Mouse (Mus musculus): Measurements from ENCODE around the gene 4930539E08Rik. TPM values are rescaled to one million over a fixed set of nuclear protein-coding genes. Genes with fewer than 3 reads are reported as not detected.

4930539E08Rik gene
- total RNA-seq, 2 experiments from 2014 or later = 9.4 to 11.2 TPM

GRCm38 (mm10) chr17:28926866-28927635 is 11.9 kb upstream of the 4930539E08Rik start:
- TF ChIP-seq CTCF (IDR thresholded peaks at IDR 0.05) = peak; percentile 87
- intact Hi-C loops (cut with DNase I) = loop anchor here (1.0 to 2.0 kb wide), 4 partner anchors 22 to 236 kb away; partner anchors contain the start of gene Mapk14
- peak in 1 of 2 experiments; percentile 50 for DNase-seq (ENCODE audit: extremely low spot score in 1 of 2, low spot score in 2 of 2)
- no peak overlapping the region for H3K27ac ChIP-seq
- H3K4me3 ChIP-seq = no peak overlapping the region

DNA sequence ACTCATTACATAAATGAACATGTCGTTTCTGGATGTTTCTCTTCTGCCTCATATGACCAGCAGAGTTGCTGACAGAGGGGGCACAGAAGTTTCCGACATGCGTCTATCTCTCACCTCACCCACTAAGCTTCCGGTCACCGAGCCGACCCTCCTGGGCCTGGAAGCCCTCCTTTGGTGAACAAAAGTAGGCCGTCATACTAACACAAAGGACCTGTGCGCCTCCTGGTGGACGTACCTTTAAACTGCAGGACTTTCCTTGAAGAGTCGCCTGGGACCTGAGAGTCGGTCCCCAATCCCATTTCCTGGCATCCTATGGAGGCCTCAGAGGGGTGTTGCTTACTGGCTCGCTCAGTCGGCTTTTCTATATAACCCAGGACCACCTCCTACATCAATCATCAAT is 11.3 kb upstream of the 4930539E08Rik start:
- intact Hi-C loops (cut with DNase I) = loop anchor here (1.0 to 2.0 kb wide), 4 partner anchors 22 to 235 kb away; partner anchors contain the start of gene Mapk14
- no peak overlapping the region for H3K4me3 ChIP-seq
- TF ChIP-seq CTCF (IDR thresholded peaks at IDR 0.05) = peak; percentile 92
- H3K27ac ChIP-seq = 0 out of 2 replicates have a peak overlapping the region, but pooled peaks have one; percentile 48
- DNase-seq (ENCODE audit: extremely low spot score in 1 of 2, low spot score in 2 of 2) = peak; percentile 78 to 81

GRCm38 (mm10) chr17:28924957-28925595 is 10.0 kb upstream of the 4930539E08Rik start:
- intact Hi-C loops (cut with DNase I) = no loop called here
- TF ChIP-seq CTCF (IDR thresholded peaks at IDR 0.05) = no peak

DNA sequence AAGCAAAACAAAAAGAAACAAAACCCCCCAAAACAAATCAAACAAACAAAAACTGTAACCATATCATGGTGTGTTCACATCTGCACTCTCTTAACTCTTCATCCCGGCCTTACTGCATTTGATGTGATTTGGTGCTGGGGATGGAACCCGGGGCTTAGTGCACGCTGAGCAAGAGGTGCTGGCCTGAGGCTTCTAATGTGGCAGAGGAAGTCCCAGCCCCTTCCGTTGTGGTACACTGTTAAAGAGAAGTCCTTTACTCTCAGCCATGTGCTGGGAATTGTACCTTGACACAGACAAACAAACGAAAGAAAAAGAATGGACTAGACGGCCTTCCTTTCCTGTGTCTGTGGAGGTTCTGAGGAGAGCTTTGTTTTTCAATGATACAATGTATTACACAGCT is 7.0 kb upstream of the 4930539E08Rik start:
- TF ChIP-seq CTCF (IDR thresholded peaks at IDR 0.05) = no peak
- Histone ChIP-seq H3K4me3 (no peak overlapping the region), H3K27ac (no peak overlapping the region)
- intact Hi-C loops (cut with DNase I) = no loop called here
- DNase-seq (ENCODE audit: extremely low spot score in 1 of 2, low spot score in 2 of 2) = no peak

More at GRCm38 (mm10) chr17:28924957-28925595, 10.0 kb upstream of the 4930539E08Rik start:
- H3K4me3 ChIP-seq = no peak overlapping the region
- no peak overlapping the region for H3K27ac ChIP-seq
- no peak for DNase-seq (ENCODE audit: extremely low spot score in 1 of 2, low spot score in 2 of 2)

GRCm38 (mm10) chr17:28921086-28921485 is 6.0 kb upstream of the 4930539E08Rik start:
- no peak overlapping the region for H3K4me3 ChIP-seq
- DNase-seq (ENCODE audit: extremely low spot score in 1 of 2, low spot score in 2 of 2) = no peak
- no peak for TF ChIP-seq CTCF (IDR thresholded peaks at IDR 0.05)
- intact Hi-C loops (cut with DNase I) = no loop called here
- no peak overlapping the region for H3K27ac ChIP-seq

GRCm38 (mm10) chr17:28916520-28916919 is 1.4 kb upstream of the 4930539E08Rik start:
- intact Hi-C loops (cut with DNase I) = no loop called here
- no peak for DNase-seq (ENCODE audit: extremely low spot score in 1 of 2, low spot score in 2 of 2)
- no peak for TF ChIP-seq CTCF (IDR thresholded peaks at IDR 0.05)
- Histone ChIP-seq H3K4me3 (no peak overlapping the region), H3K27ac (no peak overlapping the region)

- intact Hi-C loops (cut with DNase I) = no loop called here
- no peak for DNase-seq (ENCODE audit: extremely low spot score in 1 of 2, low spot score in 2 of 2)
These were observed 1.2 kb downstream of the 4930539E08Rik start for GRCm38 (mm10) chr17:28913940-28914339.

GRCm38 (mm10) chr17:28913200-28913599 is 1.9 kb downstream of the 4930539E08Rik start:
- DNase-seq (ENCODE audit: extremely low spot score in 1 of 2, low spot score in 2 of 2) = no peak
- Histone ChIP-seq H3K4me3 (no peak overlapping the region), H3K27ac (no peak overlapping the region)
- no peak for TF ChIP-seq CTCF (IDR thresholded peaks at IDR 0.05)
- intact Hi-C loops (cut with DNase I) = no loop called here

More at GRCm38 (mm10) chr17:28913940-28914339, 1.2 kb downstream of the 4930539E08Rik start:
- no peak for TF ChIP-seq CTCF (IDR thresholded peaks at IDR 0.05)
- no peak overlapping the region for H3K4me3 ChIP-seq
- no peak overlapping the region for H3K27ac ChIP-seq

- DNase-seq (ENCODE audit: extremely low spot score in 1 of 2, low spot score in 2 of 2) = no peak
- no peak overlapping the region for H3K4me3 ChIP-seq
- intact Hi-C loops (cut with DNase I) = no loop called here
- TF ChIP-seq CTCF (IDR thresholded peaks at IDR 0.05) = no peak; the same call in 1 of the 2 replicates
- no peak overlapping the region for H3K27ac ChIP-seq
These were observed 5.0 kb downstream of the 4930539E08Rik start for GRCm38 (mm10) chr17:28910139-28910538.

DNA sequence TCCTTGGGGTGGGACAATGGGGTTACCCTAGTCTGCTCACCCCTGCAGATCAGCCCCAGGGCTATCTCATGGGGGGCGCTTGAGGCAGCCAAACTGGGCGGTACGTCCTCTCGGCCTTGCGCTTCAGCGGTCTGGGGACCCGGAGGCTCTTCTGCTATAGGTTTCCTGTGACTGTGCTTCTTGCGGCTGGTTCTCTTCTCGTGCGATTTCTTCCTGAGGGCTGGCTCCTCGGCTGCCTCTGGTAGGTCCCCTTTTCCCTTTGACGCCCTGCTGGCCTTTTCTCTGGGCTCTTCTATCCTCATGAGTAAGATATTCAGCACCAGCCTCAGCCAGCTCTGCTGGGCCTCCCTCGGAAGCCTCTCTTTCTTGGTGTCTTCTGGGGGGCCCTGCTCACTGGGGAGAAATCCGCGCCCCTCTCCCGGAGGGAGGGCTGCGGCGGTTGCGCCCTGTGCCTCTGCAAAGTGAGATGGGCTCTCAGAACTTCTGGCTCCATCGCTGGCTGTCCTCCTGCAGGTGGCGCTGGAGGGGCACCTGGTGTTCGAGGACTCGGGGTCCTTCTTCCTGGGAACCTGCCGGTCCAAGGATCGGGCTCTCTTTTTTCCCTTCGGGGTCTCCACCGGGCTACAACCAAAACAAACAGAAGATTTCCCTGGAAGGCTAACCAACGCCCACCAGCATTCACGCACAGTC is 5.7 kb downstream of the 4930539E08Rik start:
- peak; percentile 55 for TF ChIP-seq CTCF (IDR thresholded peaks at IDR 0.05)
- H3K4me3 ChIP-seq = no peak overlapping the region
- peak in 1 of 2 experiments; percentile 44 for DNase-seq (ENCODE audit: extremely low spot score in 1 of 2, low spot score in 2 of 2)

DNA sequence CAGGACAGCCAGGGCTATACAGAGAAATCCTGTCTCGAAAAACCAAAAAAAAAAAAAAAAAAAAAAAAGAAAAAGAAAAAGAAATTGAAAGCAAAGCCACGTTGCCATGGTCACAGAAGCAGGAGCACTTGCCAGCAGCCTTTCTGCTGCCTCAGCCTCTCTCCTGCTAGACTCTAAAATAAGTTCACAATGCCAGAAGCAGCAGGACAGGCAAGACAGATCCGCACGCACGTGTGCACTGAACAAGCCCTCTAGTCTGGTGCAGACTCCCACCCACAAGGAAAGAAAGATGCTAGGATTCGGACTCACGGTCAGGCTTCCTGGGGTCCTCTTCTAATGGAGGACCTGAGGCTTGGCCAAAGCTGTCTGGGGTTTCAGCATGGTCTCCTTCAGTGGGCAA is 7.2 kb downstream of the 4930539E08Rik start:
- DNase-seq (ENCODE audit: extremely low spot score in 1 of 2, low spot score in 2 of 2) = peak; percentile 34 to 41
- no peak overlapping the region for H3K4me3 ChIP-seq
- TF ChIP-seq CTCF (IDR thresholded peaks at IDR 0.05) = no peak
- intact Hi-C loops (cut with DNase I) = no loop called here
- peak overlapping the region; percentile 88 for H3K27ac ChIP-seq

More for the DNA sequence above, 5.7 kb downstream of the 4930539E08Rik start:
- intact Hi-C loops (cut with DNase I) = no loop called here
- no peak overlapping the region for H3K27ac ChIP-seq

Data from left cerebral cortex, adult 2 months (tissue).